Comparison of ENCODE assay signal across 18 mouse cellular contexts in genomic region chr12:29561222-29561621, GRCm38 (mm10). TPM values are rescaled to one million over a fixed set of nuclear protein-coding genes. Genes with fewer than 3 reads are reported as not detected.
DNase-seq lines count a peak whose midpoint lies in the region; ATAC-seq and TF ChIP-seq lines count a peak whose summit lies in the region.
"Had no signal": no experiment of that assay in that cellular context is flagged by ENCODE, and none has a peak within 500 bp of the region (broad histone marks: within the 10 kb centered on the region; RNA-seq: fewer than 3 reads in every experiment).

No protein-coding gene starts in this region.

- intact Hi-C loops in heart, postnatal 25 days (cut with DNase I): no loop called here

- TF ChIP-seq CTCF in lung, embryonic 14.5 days (IDR thresholded peaks at IDR 0.05; ENCODE audit: low read depth): peak; percentile 37; the same call in 1 of the 2 replicates
- no peak for TF ChIP-seq CTCF in lung, adult 2 months (IDR thresholded peaks at IDR 0.05; ENCODE audit: insufficient read depth, low read length)
- peak; percentile 52; the same call in 1 of the 2 replicates for TF ChIP-seq CTCF in brain, embryonic 14.5 days (IDR thresholded peaks at IDR 0.05; ENCODE audit: borderline replicate concordance, extremely low read depth, insufficient read depth, insufficient read length)

- peak; percentile 79 for DNase-seq in heart, adult 11 months
- DNase-seq in heart, postnatal 25 days (ENCODE audit: low spot score): no peak
- DNase-seq in lung, embryonic 14.5 days: no peak
- no peak for DNase-seq in lung, adult 2 months
- no peak for DNase-seq in brain, embryonic 14.5 days (ENCODE audit: low read depth)
- DNase-seq in spleen, adult 12 weeks (ENCODE audit: low spot score): no peak
- DNase-seq: adrenal gland, postnatal 14 days; embryo, embryonic 11 days; gastrocnemius, adult 2 months; heart, adult 2 months had no signal

- TF ChIP-seq POLR2A in lung, adult 2 months (IDR thresholded peaks at IDR 0.05; ENCODE audit: borderline replicate concordance, extremely low read depth, low read depth, low read length): no peak
- TF ChIP-seq POLR2A in brain, embryonic 14.5 days (IDR thresholded peaks at IDR 0.05; ENCODE audit: borderline replicate concordance, extremely low read depth, insufficient read depth, insufficient read length, poor library complexity, severe bottlenecking): no peak

- no peak for ATAC-seq in lung, embryonic 14.5 days (ENCODE audit: insufficient read depth)
- ATAC-seq in neural tube, embryonic 15.5 days (ENCODE audit: low FRiP score): no peak
- ATAC-seq: forebrain, embryonic 13.5 days; lung, postnatal 0 days had no signal

- no peak overlapping the region for H3K27ac ChIP-seq in lung, embryonic 14.5 days (ENCODE audit: low read depth)
- 0 out of 2 replicates have a peak overlapping the region, but pooled peaks have one; percentile 34 for H3K27ac ChIP-seq in neural tube, embryonic 15.5 days (replicated peaks)
- H3K27ac ChIP-seq: forebrain, embryonic 13.5 days; gastrocnemius, adult 2 months; heart, adult 2 months; kidney, embryonic 15.5 days; limb, embryonic 15.5 days; stomach, embryonic 15.5 days had no signal

- H3K4me2 ChIP-seq in lung, embryonic 14.5 days: no peak overlapping the region
- H3K4me2 ChIP-seq in neural tube, embryonic 15.5 days: no peak overlapping the region
- H3K4me2 ChIP-seq: forebrain, embryonic 13.5 days; kidney, embryonic 15.5 days; limb, embryonic 15.5 days; stomach, embryonic 15.5 days had no signal

- WGBS in lung, embryonic 14.5 days: 83% methylated on average over 2 of the region's 2 CpGs
- WGBS in lung, adult 2 months: 72% methylated on average over 2 of the region's 2 CpGs
- WGBS in neural tube, embryonic 15.5 days: 91% methylated on average over 2 of the region's 2 CpGs

- H3K36me3 ChIP-seq in lung, embryonic 14.5 days (ENCODE audit: insufficient read depth): no peaks in the 10 kb centered on the region
- H3K36me3 ChIP-seq in neural tube, embryonic 15.5 days: peaks cover under 1% of the 10 kb centered on the region; the same call in 1 of the 2 replicates
- H3K36me3 ChIP-seq: kidney, embryonic 15.5 days; limb, embryonic 15.5 days; stomach, embryonic 15.5 days had no signal

- H3K4me1 ChIP-seq in lung, embryonic 14.5 days (ENCODE audit: insufficient read depth): no peaks in the 10 kb centered on the region
- H3K4me1 ChIP-seq in lung, adult 2 months (ENCODE audit: control insufficient read depth, insufficient read depth, low read length): no peaks in the 10 kb centered on the region
- peaks cover 36% of the 10 kb centered on the region for H3K4me1 ChIP-seq in neural tube, embryonic 15.5 days
- H3K4me1 ChIP-seq: kidney, embryonic 15.5 days; limb, embryonic 15.5 days; megakaryocyte, embryonic 14.5 days; stomach, embryonic 15.5 days had no signal

- H3K4me3 ChIP-seq in lung, embryonic 14.5 days (ENCODE audit: low read depth, low read length): no peak overlapping the region
- no peak overlapping the region for H3K4me3 ChIP-seq in lung, adult 2 months (replicated peaks; ENCODE audit: extremely low read depth, low read depth, low read length)
- H3K4me3 ChIP-seq in neural tube, embryonic 15.5 days (replicated peaks): no peak overlapping the region
- H3K4me3 ChIP-seq: forebrain, embryonic 13.5 days; gastrocnemius, adult 2 months; heart, adult 2 months; kidney, embryonic 15.5 days; limb, embryonic 15.5 days; megakaryocyte, embryonic 14.5 days; stomach, embryonic 15.5 days had no signal

- no peaks in the 10 kb centered on the region for H3K27me3 ChIP-seq in lung, embryonic 14.5 days (ENCODE audit: insufficient read depth, low read length)
- H3K27me3 ChIP-seq in neural tube, embryonic 15.5 days (replicated peaks): no peaks in the 10 kb centered on the region
- H3K27me3 ChIP-seq: forebrain, embryonic 13.5 days; kidney, embryonic 15.5 days; limb, embryonic 15.5 days; megakaryocyte, embryonic 14.5 days; stomach, embryonic 15.5 days had no signal

- H3K9ac ChIP-seq in lung, embryonic 14.5 days: no peak overlapping the region
- no peak overlapping the region for H3K9ac ChIP-seq in neural tube, embryonic 15.5 days (replicated peaks)
- H3K9ac ChIP-seq: forebrain, embryonic 13.5 days; kidney, embryonic 15.5 days; limb, embryonic 15.5 days; stomach, embryonic 15.5 days had no signal

- no peaks in the 10 kb centered on the region for H3K9me3 ChIP-seq in lung, embryonic 14.5 days (ENCODE audit: low read depth, low read length)
- H3K9me3 ChIP-seq in neural tube, embryonic 15.5 days (replicated peaks): no peaks in the 10 kb centered on the region
- H3K9me3 ChIP-seq: forebrain, embryonic 13.5 days; kidney, embryonic 15.5 days; limb, embryonic 15.5 days; stomach, embryonic 15.5 days had no signal

RNA-seq across cellular contexts. Expression of gene Myt1l, which starts 33.0 kb away (rescaled TPM):
- not detected for total RNA-seq in heart, postnatal 25 days (2021)
- 0.04 TPM in 1 of 2 replicates, not detected in the other for polyA plus RNA-seq in lung, embryonic 14.5 days (2014; fragmentation: Nextera tagmentation; extraction: Ambion mirVana)
- not detected in 2 replicates for polyA plus RNA-seq in lung, adult 2 months (2012; rRNA removed)
- polyA plus RNA-seq in brain, embryonic 14.5 days (2012; rRNA removed): 47.0 and 86.4 TPM in 2 replicates
- 178 and 228 TPM in 2 replicates for polyA plus RNA-seq in neural tube, embryonic 15.5 days (2015; fragmentation: Nextera tagmentation; extraction: Ambion mirVana)
- total RNA-seq: gastrocnemius, adult 2 months; heart, adult 2 months had no signal
- polyA plus RNA-seq: heart, postnatal 0 days; lung, postnatal 0 days had no signal

Comparison
In these comparisons a context has a peak if more than half of its experiments do, and no peak if none do; other contexts are left out.
1. RNA of gene Myt1l, which starts 33.0 kb away (polyA plus RNA-seq): 178 to 228 TPM in neural tube, embryonic 15.5 days and 47.0 to 86.4 TPM in brain, embryonic 14.5 days; 0.04 TPM in lung, embryonic 14.5 days and not detected in lung, adult 2 months; every median in the first group is over 10 times any median in the second.